Mouse (Mus musculus): ENCODE measurements around the gene Twf2. TPM values are rescaled to one million over a fixed set of nuclear protein-coding genes. Genes with fewer than 3 reads are reported as not detected.
A peak's percentile ranks its signal among the peaks of the same experiment; 100 is the strongest.

The Twf2 gene
- polyA plus RNA-seq, 1 experiment from 2014 or later, result 64.2 TPM

DNA sequence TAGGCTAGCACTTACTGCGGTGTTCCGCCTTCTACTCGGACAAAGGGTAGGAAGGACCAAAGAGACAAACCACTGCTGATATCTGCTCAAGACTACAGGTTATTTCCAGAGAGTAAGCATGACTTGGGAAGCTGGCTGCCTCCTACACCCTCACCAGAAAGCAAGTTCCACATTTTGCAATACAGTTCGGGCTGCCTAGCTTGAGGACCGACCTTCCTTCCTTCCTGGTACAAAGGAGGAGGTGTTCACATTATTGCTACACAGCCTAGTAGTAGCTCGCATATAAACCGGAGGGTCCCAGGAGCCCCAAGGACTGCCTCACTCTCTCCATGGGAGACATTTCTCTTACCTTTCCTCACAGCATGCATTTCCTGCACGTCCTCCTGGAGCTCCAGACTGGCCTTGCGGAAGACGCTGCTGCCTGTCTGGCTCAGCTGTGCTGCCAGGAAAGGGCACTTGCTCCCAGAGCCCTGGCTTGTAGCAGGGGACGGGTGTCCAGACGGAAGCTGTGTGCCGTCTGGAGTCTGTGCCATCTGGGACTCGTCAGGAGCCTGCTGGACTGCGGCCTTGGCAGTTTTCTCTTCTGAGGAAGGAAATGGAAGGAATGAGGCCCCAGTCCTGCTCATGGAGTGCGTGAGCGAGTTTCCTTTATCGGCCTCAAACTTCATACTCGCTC lies 40.0 kb downstream of the Twf2 start:
- Histone ChIP-seq H3K27me3 (replicated peaks; ENCODE audit: insufficient read depth, low read length) (no peaks in the 10 kb centered on the region), H3K36me3 (ENCODE audit: insufficient read depth, low read length) (peaks cover 36% of the 10 kb centered on the region), H3K9me3 (ENCODE audit: low read length) (no peaks in the 10 kb centered on the region), H3K27ac (ENCODE audit: low read length) (peak overlapping the region; percentile 78), H3K9ac (replicated peaks; ENCODE audit: low read depth) (no peak overlapping the region), H3K4me1 (ENCODE audit: insufficient read depth, low read depth, low read length) (peaks cover 15% of the 10 kb centered on the region), H3K4me2 (replicated peaks; ENCODE audit: low read depth, low read length) (peak overlapping the region; percentile 14), H3K4me3 (ENCODE audit: low read depth, low read length) (no peak overlapping the region)
- ATAC-seq (peak; percentile 60), DNase-seq (ENCODE audit: low spot score) (peak; percentile 77)
- WGBS, result 46% methylated on average over 19 of the region's 19 CpGs
- no peak; the same call in 1 of the 2 replicates for TF ChIP-seq EP300 (IDR thresholded peaks at IDR 0.05)
- TF ChIP-seq CTCF (IDR thresholded peaks at IDR 0.05), result no peak

DNA sequence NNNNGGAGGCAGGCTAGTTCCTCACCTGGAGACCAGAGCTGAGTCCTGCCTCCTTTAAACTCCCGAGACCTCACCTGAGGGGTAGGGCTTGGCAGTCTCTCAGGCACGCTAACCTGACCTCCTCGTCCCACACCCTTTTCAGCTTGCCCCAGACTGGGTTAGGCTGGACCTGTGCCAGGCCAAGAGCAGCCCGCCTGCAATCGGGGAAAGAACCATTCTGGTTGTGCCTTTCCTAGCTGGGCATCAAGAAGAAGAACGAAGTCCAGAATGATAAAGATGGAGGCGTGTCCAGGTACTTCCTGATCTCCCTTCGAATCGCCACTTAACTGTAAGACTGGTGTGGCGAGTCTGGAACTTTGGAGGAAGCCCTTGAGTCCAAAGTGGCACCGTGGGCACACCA lies 46.6 kb downstream of the Twf2 start:
- Histone ChIP-seq H3K4me1 (ENCODE audit: insufficient read depth, low read depth, low read length) (peaks cover 15% of the 10 kb centered on the region), H3K27ac (ENCODE audit: low read length) (peak overlapping the region; percentile 79)
- peak; percentile 16 for ATAC-seq

DNA sequence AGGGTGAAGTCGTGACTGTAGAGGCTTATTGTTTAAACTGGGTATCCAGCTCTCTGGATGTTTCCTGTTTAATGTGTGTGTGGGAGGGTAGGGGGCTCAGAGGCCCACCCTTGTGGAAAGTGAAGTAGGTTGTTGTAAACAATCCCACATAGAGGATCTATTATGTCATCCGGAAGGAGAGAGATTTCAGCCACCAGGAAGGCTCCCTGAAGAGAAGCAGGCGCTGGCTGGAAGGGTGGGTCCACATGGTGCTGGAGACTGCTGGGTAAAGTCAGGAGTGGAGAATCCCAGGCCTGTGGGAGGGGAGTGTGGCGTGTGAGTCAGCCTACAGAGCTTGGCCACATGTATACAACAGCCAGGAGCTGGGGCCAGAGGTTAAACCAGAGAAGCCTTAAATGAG lies 47.3 kb downstream of the Twf2 start:
- WGBS, result 15% methylated on average over 4 of the region's 4 CpGs
- DNase-seq (ENCODE audit: low spot score) (peak; percentile 87), ATAC-seq (peak; percentile 80)
- Histone ChIP-seq H3K4me2 (replicated peaks; ENCODE audit: low read depth, low read length) (no peak overlapping the region), H3K9ac (replicated peaks; ENCODE audit: low read depth) (no peak overlapping the region), H3K4me3 (ENCODE audit: low read depth, low read length) (no peak overlapping the region), H3K27me3 (replicated peaks; ENCODE audit: insufficient read depth, low read length) (no peaks in the 10 kb centered on the region), H3K27ac (ENCODE audit: low read length) (peak overlapping the region; percentile 79), H3K4me1 (ENCODE audit: insufficient read depth, low read depth, low read length) (peaks cover 15% of the 10 kb centered on the region), H3K9me3 (ENCODE audit: low read length) (no peaks in the 10 kb centered on the region), H3K36me3 (ENCODE audit: insufficient read depth, low read length) (no peaks in the 10 kb centered on the region)
- no peak for TF ChIP-seq CTCF (IDR thresholded peaks at IDR 0.05)
- peak; percentile 94 for TF ChIP-seq EP300 (IDR thresholded peaks at IDR 0.05)

More for the DNA sequence above, 46.6 kb downstream of the Twf2 start:
- 39% methylated on average over 11 of the region's 11 CpGs for WGBS
- Histone ChIP-seq H3K27me3 (replicated peaks; ENCODE audit: insufficient read depth, low read length) (no peaks in the 10 kb centered on the region), H3K4me2 (replicated peaks; ENCODE audit: low read depth, low read length) (no peak overlapping the region), H3K4me3 (ENCODE audit: low read depth, low read length) (no peak overlapping the region), H3K36me3 (ENCODE audit: insufficient read depth, low read length) (no peaks in the 10 kb centered on the region), H3K9ac (replicated peaks; ENCODE audit: low read depth) (no peak overlapping the region), H3K9me3 (ENCODE audit: low read length) (no peaks in the 10 kb centered on the region)
- no peak for TF ChIP-seq CTCF (IDR thresholded peaks at IDR 0.05)
- DNase-seq (ENCODE audit: low spot score), result peak; percentile 75

GRCm38 (mm10) chr9:106251066-106251465 lies 48.2 kb downstream of the Twf2 start:
- Histone ChIP-seq H3K36me3 (ENCODE audit: insufficient read depth, low read length) (no peaks in the 10 kb centered on the region), H3K27me3 (replicated peaks; ENCODE audit: insufficient read depth, low read length) (no peaks in the 10 kb centered on the region), H3K27ac (ENCODE audit: low read length) (peak overlapping the region; percentile 79; the same call in 1 of the 2 replicates), H3K9me3 (ENCODE audit: low read length) (no peaks in the 10 kb centered on the region), H3K9ac (replicated peaks; ENCODE audit: low read depth) (no peak overlapping the region), H3K4me2 (replicated peaks; ENCODE audit: low read depth, low read length) (no peak overlapping the region), H3K4me3 (ENCODE audit: low read depth, low read length) (no peak overlapping the region), H3K4me1 (ENCODE audit: insufficient read depth, low read depth, low read length) (peaks cover 15% of the 10 kb centered on the region)
- no peak for TF ChIP-seq CTCF (IDR thresholded peaks at IDR 0.05)
- no peak for TF ChIP-seq EP300 (IDR thresholded peaks at IDR 0.05)
- ATAC-seq (no peak), DNase-seq (ENCODE audit: low spot score) (no peak)
- WGBS, result 60% methylated on average over 8 of the region's 8 CpGs

DNA sequence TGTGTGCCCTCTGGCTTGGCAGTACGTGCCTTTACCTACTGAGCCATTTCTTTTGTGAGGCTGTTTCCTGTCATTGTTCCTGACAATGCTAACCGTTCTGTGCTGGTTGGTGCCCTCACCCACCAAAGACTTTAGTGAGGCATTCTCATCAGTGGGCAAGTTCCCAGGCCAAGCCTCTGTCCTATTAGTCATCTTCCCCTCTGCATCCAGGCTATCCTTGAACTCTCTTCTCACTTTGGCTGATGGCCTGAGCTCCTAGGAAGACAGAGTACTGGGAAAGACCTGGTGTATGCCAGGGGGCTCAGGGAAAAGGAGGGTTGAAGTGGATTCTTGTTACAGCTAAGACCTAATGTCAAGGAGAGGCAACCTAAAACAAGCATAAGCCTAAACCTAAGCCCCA lies 51.1 kb downstream of the Twf2 start:
- 82% methylated on average over 2 of the region's 2 CpGs for WGBS

DNA sequence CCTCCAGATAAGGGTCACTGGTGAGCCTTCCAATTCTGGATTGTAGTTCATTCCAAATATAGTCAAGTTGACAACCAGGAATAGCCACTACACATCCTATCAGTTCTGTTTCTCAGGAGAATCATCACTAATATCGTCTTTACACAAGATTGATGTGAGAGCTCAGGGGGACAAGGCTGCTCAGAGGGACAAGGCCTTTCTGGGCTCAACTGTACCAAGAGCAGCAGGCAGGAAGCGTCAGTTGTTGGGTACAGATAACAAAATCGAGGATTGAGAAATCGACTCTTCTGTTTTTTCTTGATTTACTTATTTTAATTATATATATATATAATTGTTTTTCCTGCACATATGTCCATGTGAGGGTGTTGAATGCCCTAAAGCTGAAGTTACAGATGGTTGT lies 55.5 kb downstream of the Twf2 start:
- no peak for TF ChIP-seq CTCF (IDR thresholded peaks at IDR 0.05)
- TF ChIP-seq EP300 (IDR thresholded peaks at IDR 0.05), result no peak
- WGBS, result 70% methylated on average over 4 of the region's 4 CpGs
- Histone ChIP-seq H3K27me3 (replicated peaks; ENCODE audit: insufficient read depth, low read length) (no peaks in the 10 kb centered on the region), H3K27ac (ENCODE audit: low read length) (0 out of 2 replicates have a peak overlapping the region, but pooled peaks have one; percentile 20), H3K9me3 (ENCODE audit: low read length) (no peaks in the 10 kb centered on the region), H3K4me1 (ENCODE audit: insufficient read depth, low read depth, low read length) (peaks cover 3% of the 10 kb centered on the region; the same call in 1 of the 2 replicates), H3K9ac (replicated peaks; ENCODE audit: low read depth) (no peak overlapping the region), H3K4me3 (ENCODE audit: low read depth, low read length) (no peak overlapping the region), H3K4me2 (replicated peaks; ENCODE audit: low read depth, low read length) (no peak overlapping the region), H3K36me3 (ENCODE audit: insufficient read depth, low read length) (no peaks in the 10 kb centered on the region)
- DNase-seq (ENCODE audit: low spot score) (no peak), ATAC-seq (no peak)

More for the DNA sequence above, 51.1 kb downstream of the Twf2 start:
- Histone ChIP-seq H3K36me3 (ENCODE audit: insufficient read depth, low read length) (no peaks in the 10 kb centered on the region), H3K4me2 (replicated peaks; ENCODE audit: low read depth, low read length) (no peak overlapping the region), H3K27ac (ENCODE audit: low read length) (peak overlapping the region; percentile 32; the same call in 1 of the 2 replicates), H3K9me3 (ENCODE audit: low read length) (no peaks in the 10 kb centered on the region), H3K4me1 (ENCODE audit: insufficient read depth, low read depth, low read length) (peaks cover 11% of the 10 kb centered on the region), H3K9ac (replicated peaks; ENCODE audit: low read depth) (no peak overlapping the region), H3K27me3 (replicated peaks; ENCODE audit: insufficient read depth, low read length) (no peaks in the 10 kb centered on the region), H3K4me3 (ENCODE audit: low read depth, low read length) (no peak overlapping the region)
- DNase-seq (ENCODE audit: low spot score), result no peak
- no peak for ATAC-seq
- TF ChIP-seq CTCF (IDR thresholded peaks at IDR 0.05), result no peak
- no peak for TF ChIP-seq EP300 (IDR thresholded peaks at IDR 0.05)

All from lung, postnatal 0 days (tissue).